Mouse (Mus musculus) embryonic facial prominence, embryonic 14.5 days (tissue): Measurements from ENCODE around the gene Ttyh1. TPM values are rescaled to one million over a fixed set of nuclear protein-coding genes. Genes with fewer than 3 reads are reported as not detected.
A peak's percentile ranks its signal among the peaks of the same experiment; 100 is the strongest.

Source experiments
- ATAC-seq: fragments of 200-750 bp; cut with Nextera tagmentation; 2 replicates; pipeline ENCODE4 v1.8.0; 2017; ENCODE audit warnings: low read depth, moderate number of reproducible peaks, moderate TSS enrichment
- DNase-seq: peaks from one replicate; pipeline ENCODE4 v3.0.0-alpha.2; 2015; ENCODE audit warnings: low spot score
- H3K27ac ChIP-seq: fragments of 300-500 bp; sonication (generic); replicated peaks from 2 replicates; pipeline ENCODE4 v1.5.1; 2014; ENCODE audit warnings: low read depth, mild to moderate bottlenecking, low read length, moderate library complexity
- H3K27me3 ChIP-seq: fragments of 300-500 bp; sonication (generic); replicated peaks from 2 replicates; pipeline ENCODE4 v1.6.1; 2014; ENCODE audit warnings: low read length; ENCODE audit not compliant: control insufficient read depth, insufficient read depth
- H3K36me3 ChIP-seq: fragments of 300-500 bp; sonication (generic); 2 replicates; pipeline ENCODE4 v1.6.1; 2014; ENCODE audit warnings: low read length, mixed read lengths; ENCODE audit not compliant: control insufficient read depth, insufficient read depth
- H3K4me1 ChIP-seq: fragments of 300-500 bp; sonication (generic); 2 replicates; pipeline ENCODE4 v1.6.1; 2014; ENCODE audit warnings: antibody characterized with exemption, low read length; ENCODE audit not compliant: control insufficient read depth, insufficient read depth
- H3K4me2 ChIP-seq: fragments of 300-500 bp; sonication (generic); 2 replicates; pipeline ENCODE4 v1.6.1; 2014; ENCODE audit warnings: low read depth, mild to moderate bottlenecking, low read length, moderate library complexity, mixed read lengths
- H3K4me3 ChIP-seq: fragments of 300-500 bp; sonication (generic); 2 replicates; pipeline ENCODE4 v1.5.1; 2014; ENCODE audit warnings: low read depth, mild to moderate bottlenecking, low read length
- H3K9ac ChIP-seq: fragments of 300-500 bp; sonication (generic); 2 replicates; pipeline ENCODE4 v1.6.1; 2014; ENCODE audit warnings: low read depth, mild to moderate bottlenecking, low read length, moderate library complexity, mixed read lengths
- H3K9me3 ChIP-seq: fragments of 300-500 bp; sonication (generic); 2 replicates; pipeline ENCODE4 v1.6.1; 2016; ENCODE audit warnings: low read length; ENCODE audit not compliant: control insufficient read depth
- WGBS: fragments of 180-500 bp; shearing (Covaris S2); extraction: QIAGEN DNeasy Blood & Tissue Kit; methylation state at CpG from one replicate; pipeline ENCODE4 v1.1.7; 2014; 5-methylcytosine and 5-hydroxymethylcytosine counted together
- polyA plus RNA-seq: library from polyadenylated mRNA; unstranded; fragments of >200 nt; fragmentation: Nextera tagmentation; extraction: Ambion mirVana; gene quantifications from 2 replicates; pipeline ENCODE4 v1.2.1, GENCODE M21; 2014

Gene Ttyh1
- polyA plus RNA-seq, 1 experiment from 2014 or later, result 8.7 TPM

DNA sequence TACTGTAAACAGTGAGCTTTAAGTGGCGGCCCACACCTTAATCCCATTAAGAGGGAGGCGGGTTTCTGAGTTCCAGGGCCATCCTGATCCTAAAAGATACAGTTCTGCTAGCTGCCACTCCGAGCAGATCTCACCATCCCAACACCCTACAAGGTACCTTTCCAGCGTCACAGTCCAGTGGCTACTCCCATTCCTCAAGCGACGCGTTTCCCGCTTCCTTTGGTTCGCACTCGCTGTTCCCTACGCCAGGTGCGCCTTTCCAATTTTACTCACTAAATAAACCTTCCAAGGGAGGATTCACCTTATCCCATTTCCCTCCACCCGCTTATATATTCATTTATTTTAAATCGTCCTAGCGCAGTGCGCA lies 17.2 kb downstream of the Ttyh1 start:
- WGBS, result 0% methylated on average over 16 of the region's 16 CpGs
- Histone ChIP-seq H3K4me2 (peak overlapping the region; percentile 61), H3K9me3 (no peaks in the 10 kb centered on the region), H3K9ac (peak overlapping the region; percentile 90), H3K36me3 (peaks cover 32% of the 10 kb centered on the region), H3K27ac (peak overlapping the region; percentile 97; the same call in 1 of the 2 replicates), H3K4me3 (peak overlapping the region; percentile 91), H3K4me1 (peaks cover 5% of the 10 kb centered on the region; the same call in 1 of the 2 replicates), H3K27me3 (no peaks in the 10 kb centered on the region)
- ATAC-seq (peak; percentile 6), DNase-seq (no peak)

DNA sequence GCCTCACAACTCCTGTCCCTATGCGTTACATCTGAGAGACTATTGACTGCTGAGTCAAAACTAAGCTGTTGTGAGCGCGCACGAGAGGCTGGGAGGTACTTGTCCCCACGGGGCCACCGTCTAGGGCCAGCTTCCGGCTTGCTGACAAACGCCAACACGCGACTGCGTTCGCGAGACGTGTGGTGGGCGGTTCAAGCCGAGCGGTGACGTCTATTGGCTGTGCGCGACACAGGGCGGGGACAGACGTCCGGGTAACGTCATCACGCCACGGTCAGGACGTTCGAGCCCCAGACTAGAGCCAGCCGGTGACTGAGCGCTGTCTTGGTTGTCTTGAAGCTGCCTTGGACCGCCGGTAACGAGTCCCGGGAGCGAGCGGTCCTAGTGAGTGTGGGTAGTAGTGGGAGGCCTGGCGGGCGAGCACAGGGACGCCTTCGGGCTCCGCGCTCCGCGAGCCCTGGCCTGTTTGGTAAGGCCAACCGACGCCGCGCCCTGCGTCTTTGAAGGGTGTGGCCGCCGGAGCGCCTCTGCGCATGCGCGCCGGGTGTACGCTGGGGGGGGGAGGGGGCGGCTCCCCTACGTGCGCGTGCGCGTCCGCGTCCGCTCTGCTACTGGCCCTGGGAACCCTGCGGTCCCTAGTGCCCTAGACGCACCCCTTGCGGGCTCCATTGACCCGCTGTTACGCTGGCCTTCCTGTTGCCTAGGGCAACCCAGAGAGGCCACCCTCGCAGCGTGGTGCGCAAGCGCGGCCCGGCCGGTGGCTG lies 17.7 kb downstream of the Ttyh1 start, which contains the start of gene Leng8:
Gene Leng8, plus strand, starts transcription at position 269 of the 761 bp plus-strand sequence.
- Histone ChIP-seq H3K27ac (peak within 1 kb of the TSS; percentile 97), H3K27me3 (no peaks in the 10 kb centered on the region), H3K4me1 (peaks cover 5% of the 10 kb centered on the region; the same call in 1 of the 2 replicates), H3K9me3 (no peaks in the 10 kb centered on the region), H3K4me2 (peak within 1 kb of the TSS; percentile 88), H3K4me3 (peak within 1 kb of the TSS; percentile 91), H3K36me3 (peaks cover 38% of the 10 kb centered on the region), H3K9ac (peak within 1 kb of the TSS; percentile 90)
- under 1% methylated on average over 44 of the region's 78 CpGs for WGBS
- DNase-seq, result peak; percentile 99
- ATAC-seq, result peak; percentile 99

DNA sequence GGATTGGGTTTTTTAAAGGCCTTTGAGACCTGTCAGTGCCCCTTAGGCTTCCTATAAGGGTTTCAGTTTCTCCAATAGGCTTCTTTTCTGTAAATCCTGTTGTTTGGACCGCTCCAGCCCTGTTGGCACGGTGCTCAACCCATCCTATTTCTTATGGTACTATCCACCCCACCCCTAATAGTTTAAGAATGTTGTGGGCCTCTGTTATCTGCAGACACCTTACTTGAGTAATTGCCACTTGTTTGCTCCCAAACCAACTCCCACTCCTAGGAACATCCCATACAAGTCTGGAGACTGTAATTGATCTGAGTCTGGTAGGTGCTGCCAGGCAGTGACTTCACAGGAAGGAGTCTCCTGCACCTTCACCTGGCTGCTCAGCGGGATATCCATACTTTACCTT lies 18.5 kb downstream of the Ttyh1 start:
- peaks cover 5% of the 10 kb centered on the region; the same call in 1 of the 2 replicates for H3K4me1 ChIP-seq
- no peaks in the 10 kb centered on the region for H3K27me3 ChIP-seq
- peak overlapping the region; percentile 91 for H3K4me3 ChIP-seq
- DNase-seq, result no peak
- H3K9ac ChIP-seq, result peak overlapping the region; percentile 90
- H3K4me2 ChIP-seq, result peak overlapping the region; percentile 88
- no peaks in the 10 kb centered on the region for H3K9me3 ChIP-seq
- peaks cover 46% of the 10 kb centered on the region for H3K36me3 ChIP-seq
- 0 out of 2 replicates have a peak overlapping the region, but pooled peaks have one; percentile 97 for H3K27ac ChIP-seq
- 50% methylated on average over 3 of the region's 3 CpGs for WGBS
- ATAC-seq, result no peak

DNA sequence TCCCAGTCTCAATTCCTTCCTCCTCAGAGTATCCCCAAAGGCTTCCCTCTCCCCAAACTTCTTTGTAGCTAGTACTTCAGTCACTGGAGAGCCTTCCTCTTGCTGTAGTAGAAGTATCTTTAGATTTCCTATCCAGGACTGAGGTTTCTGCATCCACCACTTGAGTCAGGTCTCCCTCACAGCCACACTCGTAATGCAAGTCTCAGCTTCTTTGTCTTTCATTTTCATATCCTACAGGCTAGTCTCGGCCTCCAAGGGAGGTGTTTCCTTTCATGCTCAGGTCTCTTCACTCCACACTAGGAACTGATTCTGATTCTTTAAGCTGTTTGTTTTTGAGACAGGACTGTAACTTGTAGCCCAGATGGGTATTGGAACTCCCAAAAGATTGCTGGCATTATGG lies 19.0 kb downstream of the Ttyh1 start:
- 83% methylated on average over 2 of the region's 2 CpGs for WGBS
- H3K36me3 ChIP-seq, result peaks cover 50% of the 10 kb centered on the region
- peak overlapping the region; percentile 88 for H3K4me2 ChIP-seq
- H3K27me3 ChIP-seq, result no peaks in the 10 kb centered on the region
- no peaks in the 10 kb centered on the region for H3K9me3 ChIP-seq
- H3K9ac ChIP-seq, result peak overlapping the region; percentile 90
- peak overlapping the region; percentile 91 for H3K4me3 ChIP-seq
- ATAC-seq (no peak), DNase-seq (no peak)
- no peak overlapping the region for H3K27ac ChIP-seq
- peaks cover 5% of the 10 kb centered on the region; the same call in 1 of the 2 replicates for H3K4me1 ChIP-seq

DNA sequence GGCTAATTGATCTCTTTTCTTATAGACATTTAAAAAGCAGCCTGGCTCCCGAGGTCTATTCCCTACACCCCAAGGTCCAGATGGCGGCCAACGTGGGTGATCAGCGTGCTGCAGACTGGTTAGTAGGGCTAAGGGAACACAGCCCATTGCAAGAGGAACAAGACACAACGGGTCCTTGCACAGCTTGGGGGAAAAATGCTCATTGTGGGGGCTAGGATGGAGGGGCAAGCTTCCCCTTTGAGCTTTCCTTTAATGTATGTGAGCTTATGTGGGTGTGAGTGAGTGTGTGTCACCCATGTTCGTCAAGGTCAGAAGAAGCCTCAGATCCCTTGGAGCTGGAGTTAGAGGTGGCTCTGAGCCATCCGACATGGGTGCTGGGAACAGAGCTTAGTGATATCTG lies 19.5 kb downstream of the Ttyh1 start:
- 92% methylated on average over 7 of the region's 7 CpGs for WGBS
- Histone ChIP-seq H3K4me3 (no peak overlapping the region), H3K4me1 (peaks cover 5% of the 10 kb centered on the region; the same call in 1 of the 2 replicates), H3K4me2 (no peak overlapping the region), H3K9ac (no peak overlapping the region), H3K27me3 (no peaks in the 10 kb centered on the region), H3K27ac (no peak overlapping the region), H3K36me3 (peaks cover 55% of the 10 kb centered on the region), H3K9me3 (no peaks in the 10 kb centered on the region)
- no peak for ATAC-seq
- no peak for DNase-seq

DNA sequence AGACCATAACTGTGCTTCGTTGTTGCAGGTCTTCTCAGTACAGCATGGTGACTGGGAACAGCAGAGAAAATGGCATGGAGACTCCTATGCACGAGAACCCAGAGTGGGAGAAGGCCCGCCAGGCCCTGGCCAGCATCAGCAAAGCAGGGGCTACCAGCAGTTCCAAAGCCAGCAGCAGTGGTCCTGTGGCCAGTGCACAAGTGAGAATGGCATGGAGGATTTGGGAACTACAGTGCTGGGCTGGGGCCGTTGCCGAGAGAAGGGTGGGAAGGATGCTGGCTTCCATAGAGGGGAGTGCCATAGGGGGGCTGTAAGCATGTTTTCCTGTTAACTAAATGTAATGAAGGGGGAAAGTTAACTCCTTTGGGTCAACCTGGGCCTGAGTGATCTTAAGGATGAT lies 20.2 kb downstream of the Ttyh1 start:
- ATAC-seq (no peak), DNase-seq (no peak)
- Histone ChIP-seq H3K9me3 (no peaks in the 10 kb centered on the region), H3K4me3 (no peak overlapping the region), H3K27me3 (no peaks in the 10 kb centered on the region), H3K9ac (no peak overlapping the region), H3K27ac (no peak overlapping the region), H3K4me1 (peaks cover 5% of the 10 kb centered on the region; the same call in 1 of the 2 replicates), H3K4me2 (no peak overlapping the region), H3K36me3 (peaks cover 62% of the 10 kb centered on the region)
- 96% methylated on average over 5 of the region's 5 CpGs for WGBS

DNA sequence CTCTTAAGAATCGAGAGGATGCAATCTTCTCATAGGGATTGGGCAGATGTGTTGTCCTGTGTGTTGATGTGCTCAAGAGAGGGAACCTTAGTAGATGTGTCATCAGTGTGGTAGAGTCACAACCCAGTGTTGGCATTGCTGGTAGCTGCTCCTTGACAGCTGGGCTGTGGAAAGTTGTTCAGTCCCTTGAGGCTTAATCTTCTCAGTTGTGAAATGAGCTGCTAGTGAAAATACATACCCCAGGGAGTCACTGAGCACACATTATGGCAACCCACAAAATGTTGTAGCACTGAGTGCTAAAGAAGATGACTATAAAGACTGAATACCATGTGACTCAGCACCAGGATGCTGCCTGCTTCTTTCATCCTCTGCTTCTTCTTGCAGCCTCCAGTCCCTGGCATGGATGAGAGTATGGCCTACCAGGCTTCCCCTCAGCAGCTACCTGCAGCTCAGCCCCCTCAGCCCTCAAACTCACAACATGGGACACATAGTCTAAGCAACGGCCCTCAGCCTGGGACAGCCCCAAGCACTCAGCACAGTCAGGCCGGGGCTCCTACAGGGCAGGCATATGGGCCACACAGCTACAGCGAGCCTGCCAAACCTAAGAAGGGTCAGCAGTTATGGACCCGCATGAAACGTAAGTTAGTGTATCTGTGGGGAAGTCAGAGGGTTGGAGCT lies 22.6 kb downstream of the Ttyh1 start:
- Histone ChIP-seq H3K27me3 (no peaks in the 10 kb centered on the region), H3K27ac (no peak overlapping the region), H3K36me3 (peaks cover 86% of the 10 kb centered on the region), H3K4me3 (no peak overlapping the region), H3K9me3 (no peaks in the 10 kb centered on the region), H3K4me2 (no peak overlapping the region), H3K4me1 (peaks cover 5% of the 10 kb centered on the region; the same call in 1 of the 2 replicates), H3K9ac (no peak overlapping the region)
- DNase-seq, result no peak
- ATAC-seq, result no peak
- 92% methylated on average over 6 of the region's 6 CpGs for WGBS

DNA sequence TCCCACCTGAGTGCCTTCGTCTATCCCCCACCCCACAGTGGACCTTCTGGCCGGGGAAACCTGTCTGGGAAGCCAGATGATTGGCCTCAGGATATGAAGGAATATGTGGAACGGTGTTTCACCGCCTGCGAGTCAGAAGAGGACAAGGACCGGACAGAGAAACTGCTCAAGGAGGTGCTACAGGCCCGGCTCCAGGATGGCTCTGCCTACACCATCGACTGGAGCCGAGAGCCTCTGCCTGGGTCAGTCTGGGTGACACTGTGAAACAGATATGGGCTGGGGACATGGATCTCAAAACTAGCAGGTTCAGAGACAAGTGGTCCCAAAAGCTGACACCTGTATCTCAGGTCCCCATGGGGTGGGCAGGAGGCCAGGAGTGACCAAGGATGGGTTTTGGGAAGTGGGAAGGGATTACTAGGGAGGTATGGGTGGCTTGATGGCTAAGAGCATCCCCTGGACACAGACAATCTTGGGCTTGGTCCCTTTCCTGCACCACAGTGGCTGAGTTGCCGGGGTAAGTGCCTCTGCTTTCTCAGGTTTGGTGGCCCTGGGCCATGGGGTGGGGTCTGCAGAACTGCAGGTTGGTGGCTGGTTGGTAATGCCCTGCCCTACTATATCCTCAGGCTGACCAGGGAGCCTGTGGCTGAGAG lies 23.7 kb downstream of the Ttyh1 start:
- ATAC-seq, result no peak
- no peak overlapping the region for H3K27ac ChIP-seq
- no peak for DNase-seq

More for the DNA sequence above, 23.7 kb downstream of the Ttyh1 start:
- H3K9ac ChIP-seq, result no peak overlapping the region
- WGBS, result 96% methylated on average over 10 of the region's 10 CpGs
- peaks cover 97% of the 10 kb centered on the region for H3K36me3 ChIP-seq
- no peaks in the 10 kb centered on the region for H3K9me3 ChIP-seq
- no peak overlapping the region for H3K4me3 ChIP-seq
- H3K4me2 ChIP-seq, result no peak overlapping the region
- no peaks in the 10 kb centered on the region for H3K27me3 ChIP-seq
- peaks cover 3% of the 10 kb centered on the region; the same call in 1 of the 2 replicates for H3K4me1 ChIP-seq
